Mouse (Mus musculus) bone marrow macrophage, adult 2 months (primary cell): Measurements from ENCODE around the gene 1700025G04Rik.

Experiments used
- CTCF ChIP-seq: IDR thresholded peaks from 2 replicates; pipeline ENCODE4 v1.5.1; 2012; ENCODE audit warnings: low read depth, mild to moderate bottlenecking, low read length, moderate library complexity
- POLR2A ChIP-seq: IDR thresholded peaks from 2 replicates; pipeline ENCODE4 v1.6.1; 2012; ENCODE audit warnings: mild to moderate bottlenecking, low read depth, low read length, borderline replicate concordance

- no peak for TF ChIP-seq CTCF
- TF ChIP-seq POLR2A = no peak
Measured at GRCm38 (mm10) chr1:152065527-152065926, 24.4 kb downstream of the 1700025G04Rik start.
